Mouse (Mus musculus) hindbrain, embryonic 10.5 days (tissue): Measurements from ENCODE around the gene Ifitm1. TPM values are rescaled to one million over a fixed set of nuclear protein-coding genes. Genes with fewer than 3 reads are reported as not detected.

Experiments
- DNase-seq: peaks from one replicate; pipeline ENCODE4 v3.0.0-alpha.2; 2017; ENCODE audit warnings: low spot score
- H3K27ac ChIP-seq: fragments of 300-500 bp; sonication (generic); 2 replicates; pipeline ENCODE4 v1.5.1; 2016; ENCODE audit warnings: mild to moderate bottlenecking, moderate library complexity
- H3K27me3 ChIP-seq: fragments of 300-500 bp; sonication (generic); 2 replicates; pipeline ENCODE4 v1.6.1; 2016; ENCODE audit warnings: mild to moderate bottlenecking; ENCODE audit not compliant: poor library complexity, insufficient read depth, severe bottlenecking
- H3K36me3 ChIP-seq: fragments of 300-500 bp; sonication (generic); 2 replicates; pipeline ENCODE4 v1.6.1; 2016; ENCODE audit warnings: mild to moderate bottlenecking, moderate library complexity
- H3K4me1 ChIP-seq: fragments of 300-500 bp; sonication (generic); replicated peaks from 2 replicates; pipeline ENCODE4 v1.6.1; 2016; ENCODE audit warnings: mild to moderate bottlenecking
- H3K4me3 ChIP-seq: fragments of 300-500 bp; sonication (generic); 2 replicates; pipeline ENCODE4 v1.5.1; 2016; ENCODE audit warnings: mild to moderate bottlenecking, moderate library complexity
- H3K9me3 ChIP-seq: fragments of 300-500 bp; sonication (generic); 2 replicates; pipeline ENCODE4 v1.6.1; 2016; ENCODE audit warnings: mild to moderate bottlenecking, moderate library complexity
- WGBS: fragments of 180-500 bp; shearing (Covaris S2); methylation state at CpG from one replicate; pipeline ENCODE4 v1.1.7; 2016; 5-methylcytosine and 5-hydroxymethylcytosine counted together
- polyA plus RNA-seq: library from polyadenylated mRNA; unstranded; fragments of >200 nt; fragmentation: Nextera tagmentation; extraction: Ambion mirVana; gene quantifications from 2 replicates; pipeline ENCODE4 v1.2.1, GENCODE M21; 2016

Gene Ifitm1
- polyA plus RNA-seq, 1 experiment from 2014 or later: 6.9 TPM

- Histone ChIP-seq H3K27ac (peak overlapping the region; percentile 93), H3K9me3 (no peaks in the 10 kb centered on the region), H3K4me1 (peaks cover 29% of the 10 kb centered on the region), H3K27me3 (no peaks in the 10 kb centered on the region), H3K36me3 (peaks cover 27% of the 10 kb centered on the region), H3K4me3 (peak overlapping the region; percentile 65)
- WGBS: 66% methylated on average over 9 of the region's 9 CpGs
- no peak for DNase-seq
Measured at GRCm38 (mm10) chr7:140942341-140942740, 24.7 kb upstream of the Ifitm1 start.

- Histone ChIP-seq H3K27ac (peak overlapping the region; percentile 35; the same call in 1 of the 2 replicates), H3K36me3 (peaks cover 31% of the 10 kb centered on the region), H3K9me3 (no peaks in the 10 kb centered on the region), H3K4me3 (no peak overlapping the region), H3K27me3 (no peaks in the 10 kb centered on the region), H3K4me1 (peaks cover 29% of the 10 kb centered on the region)
- 93% methylated on average over 10 of the region's 10 CpGs for WGBS
- DNase-seq: no peak
Measured at GRCm38 (mm10) chr7:140942811-140943210, 24.2 kb upstream of the Ifitm1 start.

- Histone ChIP-seq H3K36me3 (peaks cover 37% of the 10 kb centered on the region), H3K9me3 (no peaks in the 10 kb centered on the region), H3K4me1 (peaks cover 29% of the 10 kb centered on the region), H3K27ac (0 out of 2 replicates have a peak overlapping the region, but pooled peaks have one; percentile 35), H3K27me3 (no peaks in the 10 kb centered on the region), H3K4me3 (no peak overlapping the region)
- 92% methylated on average over 4 of the region's 4 CpGs for WGBS
- no peak for DNase-seq
Measured at GRCm38 (mm10) chr7:140943356-140943755, 23.7 kb upstream of the Ifitm1 start.

GRCm38 (mm10) chr7:140944236-140944635, 22.8 kb upstream of the Ifitm1 start:
- Histone ChIP-seq H3K9me3 (no peaks in the 10 kb centered on the region), H3K27me3 (no peaks in the 10 kb centered on the region), H3K4me1 (peaks cover 29% of the 10 kb centered on the region), H3K27ac (no peak overlapping the region), H3K4me3 (no peak overlapping the region), H3K36me3 (peaks cover 46% of the 10 kb centered on the region)
- 89% methylated on average over 7 of the region's 7 CpGs for WGBS
- DNase-seq: no peak

GRCm38 (mm10) chr7:140945247-140945646, 21.8 kb upstream of the Ifitm1 start:
- no peak for DNase-seq
- Histone ChIP-seq H3K4me1 (peaks cover 28% of the 10 kb centered on the region), H3K9me3 (no peaks in the 10 kb centered on the region), H3K27me3 (no peaks in the 10 kb centered on the region), H3K27ac (no peak overlapping the region), H3K36me3 (peaks cover 56% of the 10 kb centered on the region), H3K4me3 (no peak overlapping the region)
- WGBS: 90% methylated on average over 5 of the region's 5 CpGs

GRCm38 (mm10) chr7:140946311-140946710, 20.7 kb upstream of the Ifitm1 start:
- Histone ChIP-seq H3K36me3 (peaks cover 56% of the 10 kb centered on the region), H3K27me3 (no peaks in the 10 kb centered on the region)
- 92% methylated on average over 10 of the region's 10 CpGs for WGBS

GRCm38 (mm10) chr7:140946980-140947379, 20.0 kb upstream of the Ifitm1 start:
- no peak overlapping the region for H3K27ac ChIP-seq
- H3K9me3 ChIP-seq: no peaks in the 10 kb centered on the region
- H3K27me3 ChIP-seq: no peaks in the 10 kb centered on the region
- DNase-seq: no peak
- peaks cover 40% of the 10 kb centered on the region for H3K4me1 ChIP-seq
- 71% methylated on average over 7 of the region's 7 CpGs for WGBS
- H3K4me3 ChIP-seq: no peak overlapping the region
- peaks cover 56% of the 10 kb centered on the region for H3K36me3 ChIP-seq

More at GRCm38 (mm10) chr7:140946311-140946710, 20.7 kb upstream of the Ifitm1 start:
- Histone ChIP-seq H3K9me3 (no peaks in the 10 kb centered on the region), H3K4me3 (no peak overlapping the region), H3K27ac (no peak overlapping the region), H3K4me1 (peaks cover 39% of the 10 kb centered on the region)
- DNase-seq: no peak

- Histone ChIP-seq H3K27ac (no peak overlapping the region), H3K36me3 (peaks cover 62% of the 10 kb centered on the region), H3K9me3 (no peaks in the 10 kb centered on the region), H3K4me1 (peaks cover 39% of the 10 kb centered on the region), H3K27me3 (no peaks in the 10 kb centered on the region), H3K4me3 (no peak overlapping the region)
- no peak for DNase-seq
- 90% methylated on average over 8 of the region's 8 CpGs for WGBS
Measured at GRCm38 (mm10) chr7:140948161-140948560, 18.9 kb upstream of the Ifitm1 start.

- WGBS: 90% methylated on average over 6 of the region's 6 CpGs
- peaks cover 62% of the 10 kb centered on the region for H3K36me3 ChIP-seq
- no peak for DNase-seq
Measured at GRCm38 (mm10) chr7:140949255-140949654, 17.8 kb upstream of the Ifitm1 start.

GRCm38 (mm10) chr7:140949824-140950530, 17.0 kb upstream of the Ifitm1 start, which contains the start of gene Ifitm5:
Gene Ifitm5 (minus strand): TSS chr7:140950291.
- WGBS: 82% methylated on average over 16 of the region's 16 CpGs
- Histone ChIP-seq H3K27me3 (no peaks in the 10 kb centered on the region), H3K9me3 (no peaks in the 10 kb centered on the region), H3K27ac (peak within 1 kb of the TSS; percentile 3), H3K4me3 (no peak within 1 kb of the TSS), H3K4me1 (peaks cover 51% of the 10 kb centered on the region), H3K36me3 (peaks cover 58% of the 10 kb centered on the region)
- DNase-seq: no peak

More at GRCm38 (mm10) chr7:140949255-140949654, 17.8 kb upstream of the Ifitm1 start:
- H3K4me1 ChIP-seq: peaks cover 44% of the 10 kb centered on the region
- no peak overlapping the region for H3K4me3 ChIP-seq
- H3K27me3 ChIP-seq: no peaks in the 10 kb centered on the region
- H3K27ac ChIP-seq: no peak overlapping the region
- H3K9me3 ChIP-seq: no peaks in the 10 kb centered on the region

- H3K9me3 ChIP-seq: no peaks in the 10 kb centered on the region
- peaks cover 49% of the 10 kb centered on the region for H3K36me3 ChIP-seq
- peak overlapping the region; percentile 3 for H3K27ac ChIP-seq
- H3K4me1 ChIP-seq: peaks cover 62% of the 10 kb centered on the region
- DNase-seq: no peak
- H3K4me3 ChIP-seq: no peak overlapping the region
- WGBS: 49% methylated on average over 8 of the region's 8 CpGs
- H3K27me3 ChIP-seq: no peaks in the 10 kb centered on the region
Measured at GRCm38 (mm10) chr7:140951051-140951450, 16.0 kb upstream of the Ifitm1 start.

- peaks cover 68% of the 10 kb centered on the region for H3K4me1 ChIP-seq
- 77% methylated on average over 6 of the region's 6 CpGs for WGBS
- H3K36me3 ChIP-seq: peaks cover 42% of the 10 kb centered on the region
Measured at GRCm38 (mm10) chr7:140951765-140952164, 15.3 kb upstream of the Ifitm1 start.

GRCm38 (mm10) chr7:140952441-140952840, 14.6 kb upstream of the Ifitm1 start:
- no peak overlapping the region for H3K27ac ChIP-seq
- no peaks in the 10 kb centered on the region for H3K27me3 ChIP-seq
- H3K4me3 ChIP-seq: no peak overlapping the region
- 86% methylated on average over 7 of the region's 7 CpGs for WGBS
- peaks cover 35% of the 10 kb centered on the region for H3K36me3 ChIP-seq
- DNase-seq: no peak
- peaks cover 68% of the 10 kb centered on the region for H3K4me1 ChIP-seq
- no peaks in the 10 kb centered on the region for H3K9me3 ChIP-seq

More at GRCm38 (mm10) chr7:140951765-140952164, 15.3 kb upstream of the Ifitm1 start:
- Histone ChIP-seq H3K9me3 (no peaks in the 10 kb centered on the region), H3K4me3 (no peak overlapping the region), H3K27me3 (no peaks in the 10 kb centered on the region), H3K27ac (no peak overlapping the region)
- no peak for DNase-seq
